Mouse (Mus musculus): ENCODE measurements around the gene Birc3.

DNA sequence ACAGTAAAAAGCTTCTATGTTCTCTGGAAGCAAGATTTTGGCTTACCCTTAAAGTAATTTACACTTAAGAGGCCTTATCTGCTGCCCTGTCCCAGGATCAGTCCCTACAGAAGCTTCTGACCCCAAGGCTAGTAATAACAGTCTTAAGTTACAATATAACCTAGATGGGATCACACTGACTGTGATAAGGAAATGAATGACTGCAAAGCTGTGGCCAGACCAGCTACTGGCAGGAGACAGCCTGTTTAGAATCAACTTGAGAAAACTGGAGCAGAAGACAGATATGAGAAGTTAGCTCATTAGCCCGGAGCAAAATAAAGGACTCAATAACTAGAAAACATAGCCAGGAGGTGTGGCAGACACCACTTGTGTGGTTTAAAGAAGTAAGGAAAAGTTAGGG is 33.6 kb upstream of the Birc3 start:
- no peak for TF ChIP-seq POLR2A (IDR thresholded peaks at IDR 0.05; ENCODE audit: insufficient read depth, low read depth, low read length)
- TF ChIP-seq CTCF (IDR thresholded peaks at IDR 0.05; ENCODE audit: insufficient read depth, low read depth, low read length), result no peak
